Mouse (Mus musculus): ENCODE results near the gene Fcrla.

DNA sequence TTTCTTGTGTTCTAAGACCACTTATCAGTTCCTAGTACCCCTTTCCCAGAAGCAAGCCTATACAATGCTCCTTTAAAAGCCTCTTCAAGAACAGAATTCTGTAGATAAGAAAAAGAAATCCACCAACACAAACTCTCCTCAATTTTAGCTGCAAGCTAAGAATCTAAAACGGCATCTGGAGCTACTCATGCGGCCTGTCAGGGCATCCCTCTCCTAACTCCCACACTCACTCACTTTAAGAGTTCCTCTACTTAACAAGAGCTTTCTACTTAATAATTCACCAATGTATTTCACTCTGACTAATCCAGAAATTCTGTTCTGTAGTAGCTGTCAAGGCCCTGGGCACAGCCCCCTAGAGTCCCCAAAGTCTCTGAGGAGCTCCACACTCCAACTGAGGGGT, 35.7 kb downstream of the Fcrla start:
- TF ChIP-seq ZC3H11A (IDR thresholded peaks at IDR 0.05; ENCODE audit: borderline replicate concordance, low read depth, low read length): no peak
- TF ChIP-seq CHD2 (IDR thresholded peaks at IDR 0.05; ENCODE audit: low read depth, low read length): no peak
- TF ChIP-seq HCFC1 (IDR thresholded peaks at IDR 0.05; ENCODE audit: borderline replicate concordance, insufficient read depth, low read length): no peak

All from ES-E14 (cell line).